Mouse (Mus musculus) cerebellum, adult (tissue): ENCODE measurements around the gene Galnt17.
A peak's percentile ranks its signal among the peaks of the same experiment; 100 is the strongest.

Source experiments
- ATAC-seq: cut with Nextera tagmentation; 2 replicates; pipeline ENCODE4 v1.9.2; 2017; ENCODE audit warnings: mild to moderate bottlenecking, moderate library complexity, mixed read lengths; ENCODE audit not compliant: insufficient number of reproducible peaks, low FRiP score, low TSS enrichment

The Galnt17 gene

DNA sequence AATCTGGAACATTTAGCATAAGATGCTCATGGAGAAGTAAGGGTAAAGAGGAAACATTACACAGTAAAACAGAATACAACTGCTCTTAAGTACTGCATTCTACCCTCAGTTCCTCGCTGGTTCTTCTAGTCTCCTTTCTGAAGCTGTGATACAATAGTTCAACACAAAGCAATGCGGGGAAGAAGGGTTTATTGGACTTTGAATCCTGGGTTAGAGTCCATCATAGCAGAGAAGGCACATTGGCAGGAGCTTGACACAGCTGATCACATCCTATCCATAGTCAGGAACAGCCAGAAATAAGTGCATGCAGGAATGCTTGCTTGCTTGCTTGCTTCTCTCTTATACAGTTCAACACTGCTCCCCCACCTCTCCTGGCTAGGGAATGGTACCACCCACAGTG, 267.9 kb downstream of the Galnt17 start:
- no peak for ATAC-seq

DNA sequence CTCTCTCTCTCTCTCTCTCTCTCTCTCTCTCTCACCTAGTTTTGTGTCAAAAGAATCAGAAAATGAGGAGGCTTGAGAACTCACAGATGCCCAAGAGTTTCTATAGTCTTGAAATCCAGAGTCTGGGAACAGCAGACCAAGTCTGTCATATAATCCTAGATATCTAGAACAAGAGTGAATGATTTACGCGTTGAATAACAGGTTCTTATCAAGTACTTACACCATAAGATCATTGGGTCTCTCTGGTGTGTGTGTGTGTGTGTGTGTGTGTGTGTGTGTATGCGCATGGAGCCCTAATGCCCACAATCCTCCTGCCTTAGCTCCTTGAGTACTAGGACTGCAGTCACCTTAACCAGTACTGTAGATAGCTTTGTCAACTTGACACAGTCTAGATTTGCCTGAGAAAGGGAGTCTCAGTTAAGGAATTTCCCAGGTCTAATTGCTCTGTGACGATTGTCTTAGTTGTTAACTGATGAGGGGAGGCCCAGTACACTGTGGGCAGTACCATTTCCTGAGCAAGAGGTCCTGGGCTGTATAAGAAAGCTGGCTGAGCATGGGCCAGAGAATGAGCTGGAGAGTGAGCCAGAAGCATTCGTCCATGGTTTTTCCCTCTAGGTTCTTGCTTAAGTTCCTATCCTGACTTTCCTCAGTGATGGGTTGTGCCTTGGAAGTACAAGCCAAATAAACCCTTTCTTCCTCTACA, 268.5 kb downstream of the Galnt17 start:
- no peak for ATAC-seq

DNA sequence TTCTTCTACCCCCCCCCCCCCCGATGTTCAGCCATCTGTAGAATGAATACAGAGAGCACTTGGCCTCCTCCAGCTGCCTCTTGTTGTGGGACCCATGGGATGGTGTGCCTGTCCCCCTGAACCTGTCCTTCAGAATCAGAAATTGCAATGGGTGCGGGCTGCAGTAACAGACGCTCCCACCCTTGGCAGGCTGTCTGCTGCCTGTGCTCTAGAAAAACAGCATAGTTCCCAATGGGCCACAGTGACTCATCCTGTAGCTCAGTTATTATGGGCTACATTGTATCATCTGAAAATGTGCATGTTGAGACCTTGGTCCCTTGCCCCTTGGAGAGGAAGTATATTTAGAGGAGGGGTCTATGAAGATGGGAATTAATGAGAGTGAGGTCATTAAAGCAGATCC, 283.8 kb downstream of the Galnt17 start:
- ATAC-seq: no peak

DNA sequence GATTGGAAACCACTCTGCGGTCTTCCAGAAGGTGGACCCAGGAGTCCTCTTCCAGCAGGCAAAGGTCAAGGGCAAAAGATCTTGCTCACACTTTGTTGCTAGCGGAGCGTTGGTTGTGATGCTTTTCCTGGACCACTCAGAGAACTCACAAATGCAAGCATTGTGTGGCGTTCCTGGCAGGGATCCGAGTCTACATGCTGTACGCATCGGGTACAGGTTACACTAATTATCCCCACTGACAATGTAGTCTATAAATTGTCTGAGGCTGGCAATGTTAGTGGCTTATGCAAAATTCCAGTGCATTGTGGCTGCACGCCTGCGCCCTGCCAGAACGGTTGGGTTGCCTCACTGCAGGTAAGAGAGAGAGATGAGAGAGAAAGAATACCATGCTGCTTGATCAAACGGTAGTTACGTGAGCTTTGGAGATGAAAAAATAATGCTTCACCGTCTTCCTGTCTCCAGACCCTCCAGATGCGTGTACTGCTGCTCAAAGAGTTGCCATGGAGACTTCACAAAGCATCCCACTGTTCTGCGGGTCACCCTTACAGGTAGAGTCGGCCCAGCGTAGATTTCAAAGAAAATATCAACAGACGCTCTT, 285.8 kb downstream of the Galnt17 start:
- ATAC-seq: no peak

DNA sequence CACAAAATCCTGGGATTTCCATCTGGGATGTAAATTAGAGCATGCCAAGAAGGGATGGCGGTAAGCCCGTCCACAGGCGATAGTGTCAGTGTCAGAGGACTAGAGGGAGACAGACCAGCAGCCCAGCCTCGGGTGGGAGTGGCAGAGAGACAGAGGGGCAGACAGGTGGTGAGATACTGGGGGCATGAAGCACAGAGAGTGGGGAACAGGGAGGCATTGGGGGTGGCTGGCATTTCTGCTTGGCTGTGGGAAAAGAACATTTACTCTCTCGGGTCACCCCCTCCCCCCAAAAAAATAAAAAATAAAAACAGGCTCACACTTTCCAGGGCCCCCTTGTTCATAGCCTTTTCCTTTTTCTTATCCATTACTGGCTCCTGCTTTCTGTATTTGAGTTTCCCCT, 287.4 kb downstream of the Galnt17 start:
- no peak for ATAC-seq

DNA sequence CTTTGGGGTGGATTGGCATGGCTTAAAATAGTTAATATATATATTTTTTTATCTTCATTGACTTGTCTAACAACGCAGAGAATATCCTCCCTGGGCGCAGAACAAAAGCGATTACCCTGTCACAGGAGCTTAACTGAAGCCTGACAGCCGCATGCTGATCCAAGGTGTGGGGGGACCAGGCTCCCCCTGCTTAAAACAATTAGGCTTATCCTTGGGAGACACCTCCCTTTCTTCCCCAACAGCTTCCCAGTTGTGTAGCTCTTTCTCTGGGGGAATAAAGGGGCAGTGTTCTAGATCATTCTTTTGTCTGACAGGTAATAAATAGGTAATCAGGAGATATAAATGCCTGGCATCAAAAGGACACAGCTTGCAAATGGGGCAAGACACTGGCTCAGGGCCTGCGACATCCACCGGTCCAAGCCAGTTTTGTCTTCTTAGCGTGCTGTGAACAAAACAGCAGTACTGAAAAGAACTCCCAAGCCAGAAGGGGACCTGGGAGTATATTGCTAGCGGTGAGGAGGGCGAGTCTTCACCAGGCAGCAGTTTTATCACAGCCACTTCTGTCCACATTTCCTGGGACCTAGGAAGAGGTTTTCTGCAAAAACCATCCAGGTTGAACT, 288.8 kb downstream of the Galnt17 start:
- ATAC-seq: no peak

DNA sequence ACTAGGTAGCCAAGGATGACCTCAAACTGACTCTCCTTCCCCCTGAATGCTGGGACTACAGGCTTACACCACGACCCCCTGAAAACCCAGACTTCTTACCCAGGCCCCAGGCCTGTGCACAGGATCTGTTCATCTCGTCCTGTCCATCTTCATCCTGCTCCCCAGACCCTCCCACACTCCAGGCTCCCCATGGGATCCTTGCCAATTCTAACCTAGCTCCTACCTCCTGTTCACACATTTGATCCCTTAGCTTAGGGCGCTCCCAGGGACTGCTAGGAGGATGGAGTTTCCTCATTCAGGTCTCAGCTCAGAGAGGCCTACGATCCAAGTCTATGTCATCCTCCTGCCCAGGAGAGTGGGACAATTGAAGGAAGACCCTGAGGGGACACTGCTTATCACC, 292.2 kb downstream of the Galnt17 start:
- no peak for ATAC-seq

DNA sequence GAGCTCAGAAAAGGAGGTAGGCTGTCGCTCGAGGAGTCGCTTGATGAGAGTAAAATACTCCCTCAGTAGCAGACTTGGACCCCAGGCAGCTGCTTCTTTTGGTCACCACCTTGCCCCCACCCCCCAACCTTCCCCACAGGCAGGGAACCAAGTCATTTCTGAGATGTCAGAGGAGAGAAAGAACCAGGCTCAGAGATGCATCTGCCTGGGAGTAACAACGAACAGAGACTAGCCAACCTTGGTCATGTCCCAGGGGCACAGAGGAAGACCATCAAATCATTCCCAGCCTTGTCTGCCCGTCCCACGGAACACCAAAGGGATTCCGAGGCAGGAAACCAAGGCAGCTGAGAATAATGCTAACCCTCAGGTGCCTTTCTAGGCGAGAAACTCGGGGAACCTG, 293.0 kb downstream of the Galnt17 start:
- ATAC-seq: no peak

DNA sequence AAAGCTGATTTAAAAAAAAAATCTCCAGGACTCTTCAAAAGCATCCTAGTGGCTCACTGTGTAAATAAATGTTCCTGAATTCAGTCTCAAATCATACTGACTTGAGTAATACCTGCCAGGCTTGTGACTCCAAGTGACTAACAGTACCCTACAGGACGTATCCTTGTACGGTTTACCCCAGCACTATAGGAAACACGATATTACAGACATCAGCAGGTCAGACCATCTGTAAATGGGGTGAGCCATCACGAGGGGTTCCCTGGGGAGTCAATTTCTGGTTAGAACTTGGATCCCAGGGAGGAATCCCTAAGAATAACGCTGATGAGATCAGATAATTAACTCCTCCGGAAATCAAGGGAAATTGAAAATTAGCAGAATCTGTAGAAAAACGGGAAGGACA, 294.5 kb downstream of the Galnt17 start:
- ATAC-seq: no peak

DNA sequence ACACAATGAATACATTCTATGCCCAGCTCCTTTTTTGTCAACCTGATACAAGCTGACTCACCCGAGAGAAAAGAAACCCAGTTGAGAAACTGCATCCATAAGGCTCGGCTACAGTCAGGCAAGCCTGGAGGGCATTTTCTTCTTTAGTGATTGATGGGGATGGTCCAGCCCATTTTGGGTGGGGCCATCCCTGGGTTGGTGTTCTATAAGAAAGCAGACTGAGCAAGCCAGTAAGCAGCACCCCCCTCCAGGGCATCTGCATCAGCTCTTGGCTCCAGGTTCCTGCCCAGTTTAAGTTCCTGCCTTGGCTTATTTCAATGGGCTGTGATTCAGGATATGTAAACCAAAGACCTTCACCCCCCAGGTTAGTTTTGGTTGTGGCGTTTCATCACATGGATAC, 295.2 kb downstream of the Galnt17 start:
- ATAC-seq: no peak

DNA sequence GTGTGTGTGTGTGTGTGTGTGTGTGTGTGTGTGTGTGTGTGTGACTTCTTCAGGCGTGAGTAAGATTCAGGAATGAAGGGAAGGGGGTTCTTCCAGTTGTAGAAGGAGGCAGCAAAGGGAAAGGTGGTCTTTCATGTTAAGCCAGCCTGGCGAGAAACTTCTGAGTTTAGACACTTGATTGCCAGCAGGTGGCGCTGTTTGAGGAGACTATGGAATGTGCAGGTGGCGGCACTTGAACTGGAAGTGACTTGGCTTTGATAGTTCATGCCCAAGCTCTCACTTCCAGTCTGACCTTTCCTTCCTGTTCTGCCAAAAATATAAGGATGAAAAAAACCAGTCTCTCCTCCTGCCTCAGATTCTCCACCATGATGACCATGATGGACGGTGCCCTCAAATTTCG, 298.8 kb downstream of the Galnt17 start:
- ATAC-seq: no peak

DNA sequence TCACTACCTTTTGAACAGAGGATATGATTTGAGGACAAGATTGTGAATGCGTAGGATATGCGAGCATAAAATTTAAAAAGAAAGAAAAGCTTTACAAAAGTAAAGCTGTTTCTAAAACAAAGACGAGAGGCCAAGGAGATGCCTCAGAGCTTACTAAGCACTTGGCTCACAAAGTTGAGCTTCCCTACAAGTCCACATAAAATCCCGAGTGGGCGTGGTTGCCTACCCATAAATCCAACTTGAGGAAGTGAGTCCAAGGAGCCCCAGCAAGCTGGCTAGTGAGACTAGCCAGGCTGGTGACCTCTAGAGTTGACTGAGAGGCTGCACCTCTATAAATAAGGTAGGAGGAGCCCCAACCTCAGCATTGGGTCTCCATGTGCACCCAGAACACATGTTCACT, 299.8 kb downstream of the Galnt17 start:
- no peak for ATAC-seq

DNA sequence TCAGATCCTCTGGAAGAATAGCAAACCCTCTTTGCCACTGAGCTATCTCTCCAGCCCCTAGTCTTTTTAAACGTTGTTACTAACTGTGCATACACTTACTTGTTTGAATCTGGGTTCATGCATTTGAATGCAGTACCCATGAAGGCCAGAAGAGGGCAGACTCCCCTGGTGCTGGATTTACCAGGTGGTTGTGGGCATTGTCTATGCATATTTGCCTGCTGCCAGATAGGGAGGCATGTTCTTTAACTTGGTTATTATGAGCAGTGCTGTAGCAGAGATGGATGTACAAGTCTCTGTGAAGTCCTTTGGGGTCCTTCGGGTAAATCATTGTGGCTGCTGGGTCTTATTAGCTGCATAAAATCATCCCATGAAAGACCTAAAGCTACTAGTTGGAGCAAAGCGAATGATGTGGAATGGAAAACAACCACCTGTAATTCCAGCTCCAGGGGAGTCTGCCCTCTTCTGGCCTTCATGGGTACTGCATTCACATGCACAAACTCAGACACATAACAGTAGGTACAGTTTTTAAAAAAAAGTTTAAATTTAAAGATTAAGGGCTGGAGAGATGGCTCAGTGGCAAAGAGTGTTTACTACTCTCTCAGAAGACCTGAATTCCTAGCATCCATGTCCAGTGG, 300.3 kb downstream of the Galnt17 start:
- no peak for ATAC-seq

DNA sequence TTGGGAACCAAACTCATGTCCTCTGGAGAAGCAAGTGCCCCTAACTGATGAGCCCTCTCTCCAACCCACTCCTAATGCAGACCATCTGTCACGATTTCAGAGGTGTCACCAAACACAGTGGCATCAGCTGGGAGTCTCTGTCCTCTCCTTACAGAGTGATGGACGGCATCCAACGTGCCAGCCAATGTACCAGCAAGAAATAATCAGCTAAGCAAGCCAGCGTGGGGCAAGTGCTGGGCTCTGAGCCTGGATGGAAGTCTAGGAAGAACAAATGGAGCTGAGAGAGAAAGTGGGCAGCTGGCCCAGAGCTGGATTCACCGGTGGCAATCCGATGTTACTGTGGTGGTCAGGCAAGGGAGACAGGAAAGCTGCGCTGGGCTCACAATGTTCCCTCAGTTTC, 301.1 kb downstream of the Galnt17 start:
- peak; percentile 75; the same call in 1 of the 2 replicates for ATAC-seq

DNA sequence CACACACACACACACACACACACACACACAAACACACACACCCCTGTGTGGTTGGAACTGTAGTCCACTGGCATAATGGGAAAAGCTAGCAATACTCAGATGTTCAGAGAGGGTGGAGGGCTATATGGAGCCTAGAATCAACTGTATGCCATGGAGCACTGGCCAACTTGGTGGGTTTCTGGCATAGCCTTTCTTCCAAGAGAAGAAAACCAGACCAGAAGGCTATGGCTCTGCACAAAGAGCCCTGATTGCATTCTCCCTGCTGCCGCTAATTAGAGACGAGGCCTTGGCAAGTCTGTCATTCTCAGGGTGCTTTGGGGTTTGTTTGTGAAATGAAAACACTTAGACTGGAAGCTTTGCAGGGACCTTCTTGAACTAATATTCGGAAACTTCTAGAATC, 301.8 kb downstream of the Galnt17 start:
- no peak for ATAC-seq

DNA sequence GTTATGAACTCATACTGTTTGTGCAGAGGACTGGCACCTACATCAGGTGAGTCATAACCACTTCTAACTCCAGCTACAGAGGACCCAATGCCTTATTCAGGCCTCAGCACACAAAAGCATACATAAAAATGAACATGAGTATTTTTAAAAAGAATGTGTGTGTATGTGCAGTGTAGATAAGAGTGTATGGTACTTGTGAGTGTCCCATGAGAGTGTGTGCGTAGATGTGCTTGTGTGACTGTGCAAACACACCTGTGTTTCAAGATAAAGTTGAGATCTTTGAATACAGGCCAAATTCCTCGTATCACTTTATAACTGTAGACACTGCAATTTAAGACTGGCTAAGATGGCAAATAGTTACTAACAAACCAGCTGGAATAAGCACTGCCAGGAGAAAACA, 307.7 kb downstream of the Galnt17 start:
- no peak for ATAC-seq

DNA sequence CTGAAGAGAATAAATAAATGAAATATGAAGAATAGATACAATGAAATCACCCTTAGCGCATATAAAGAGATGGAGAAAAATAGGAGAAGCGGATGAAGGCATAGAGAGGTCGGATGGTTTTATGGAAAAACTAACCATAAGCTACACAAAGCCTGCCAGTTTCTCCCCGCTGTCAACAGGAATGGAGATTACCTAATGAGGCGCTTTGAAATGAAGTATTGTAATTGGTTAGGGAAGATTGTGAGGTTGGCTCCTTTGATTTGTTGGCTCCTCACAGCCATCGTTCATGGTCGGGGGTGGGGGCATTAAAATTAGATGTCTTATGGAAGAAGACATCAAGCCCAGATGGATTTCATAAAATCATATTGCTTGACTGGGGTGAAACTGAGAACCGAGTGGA, 329.0 kb downstream of the Galnt17 start:
- no peak for ATAC-seq

DNA sequence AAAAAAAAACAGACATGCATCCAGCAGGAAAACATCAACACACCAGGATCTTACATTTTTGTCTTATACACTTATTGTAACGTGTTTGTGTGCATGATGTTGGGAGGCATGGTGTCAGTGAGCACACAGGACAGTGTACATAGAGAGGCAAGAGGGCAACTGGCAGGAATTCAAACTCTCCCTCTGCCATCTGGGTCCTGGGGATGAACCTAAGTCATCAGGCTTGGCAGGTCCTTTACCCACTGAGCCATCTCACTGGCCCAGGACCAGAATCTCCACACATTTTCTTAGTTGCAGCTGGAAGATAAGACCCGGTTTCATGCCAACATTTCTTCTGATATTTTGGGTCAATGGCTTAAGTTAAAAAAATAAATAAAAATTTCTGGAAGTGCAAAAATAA, 329.4 kb downstream of the Galnt17 start:
- peak; percentile 52; the same call in 1 of the 2 replicates for ATAC-seq

DNA sequence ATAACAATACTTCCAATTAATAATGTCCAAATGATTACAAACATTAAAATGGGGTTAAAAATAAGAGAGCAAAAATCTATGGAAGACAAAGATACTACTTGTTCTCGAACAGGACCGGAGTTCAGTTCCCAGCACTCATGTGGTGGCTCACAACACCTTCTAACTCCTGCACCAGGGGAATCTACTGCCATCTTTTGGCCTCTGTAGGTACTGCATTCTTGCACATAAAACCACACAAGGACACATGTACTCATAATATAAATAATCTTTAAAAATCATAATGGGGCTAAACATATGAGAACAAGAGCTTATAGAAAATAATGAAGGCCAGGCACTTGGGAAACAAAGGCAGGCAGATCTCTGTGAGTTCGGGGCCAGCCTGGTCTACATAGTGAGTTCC, 330.3 kb downstream of the Galnt17 start:
- no peak for ATAC-seq

DNA sequence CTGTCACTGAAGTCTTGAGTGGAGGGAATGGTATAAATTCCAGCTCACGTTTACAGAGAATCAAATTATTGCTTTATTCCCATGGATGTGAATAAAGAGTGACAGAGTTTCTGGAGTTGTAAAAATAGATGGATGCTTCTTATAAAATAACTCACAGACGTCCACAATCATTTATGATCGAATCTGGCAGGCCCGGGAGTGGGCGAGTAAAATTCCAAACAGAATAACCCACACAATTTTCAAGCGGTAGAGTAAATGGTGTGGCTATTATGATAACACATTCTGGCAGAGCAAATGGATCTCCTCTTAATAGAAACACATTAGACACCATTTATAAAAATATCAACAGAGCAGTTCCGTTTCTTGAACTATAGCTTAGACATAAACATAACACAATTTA, 355.9 kb downstream of the Galnt17 start:
- no peak for ATAC-seq

DNA sequence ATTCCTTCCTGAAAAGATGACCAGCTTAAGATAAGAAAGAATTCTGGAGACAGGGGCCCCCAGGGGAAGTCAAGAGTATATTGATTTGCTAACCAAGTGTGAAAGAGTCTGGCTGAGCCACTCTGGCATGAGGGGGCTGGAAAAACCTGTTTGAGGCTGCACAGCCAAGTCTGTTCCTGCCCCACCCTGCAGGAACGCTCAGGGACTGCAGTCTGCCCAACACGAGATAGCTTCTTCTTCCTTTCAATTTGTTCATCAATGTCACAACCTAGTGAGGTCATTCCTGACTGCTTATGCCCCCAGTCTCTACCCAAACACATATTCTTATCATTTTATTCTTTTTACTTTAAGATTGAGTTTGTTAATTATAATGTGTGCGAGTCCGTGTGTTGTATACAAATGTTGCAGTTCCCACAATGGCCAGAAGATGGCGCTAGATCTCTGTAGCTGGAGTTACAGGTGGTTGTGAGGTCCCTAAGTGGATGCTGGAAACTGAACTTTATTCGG, 357.4 kb downstream of the Galnt17 start:
- no peak for ATAC-seq
